Comparison of ENCODE assay signal across 9 mouse cellular contexts in the genomic region with DNA sequence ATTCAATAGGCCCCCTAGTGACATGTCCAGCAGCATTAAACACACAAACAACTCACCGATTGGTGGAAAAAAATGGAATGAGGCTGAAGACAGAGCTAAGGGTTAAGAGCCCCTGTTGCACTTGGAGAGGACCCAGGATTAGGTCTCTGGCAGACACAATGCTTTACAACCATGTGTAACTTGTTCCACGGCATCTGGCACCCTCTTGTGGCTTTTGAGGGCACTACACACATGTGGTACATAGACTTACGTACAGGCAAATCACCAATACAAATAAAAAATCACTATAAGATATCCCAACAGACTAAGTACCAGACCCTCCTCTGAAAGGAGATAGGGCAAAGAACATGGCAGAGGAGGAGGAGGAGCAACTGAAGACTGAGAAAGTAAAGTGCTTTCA. TPM values are rescaled to one million over a fixed set of nuclear protein-coding genes. Genes with fewer than 3 reads are reported as not detected.
A peak's percentile ranks its signal among the peaks of the same experiment; 100 is the strongest.
DNase-seq lines count a peak whose midpoint lies in the region; ATAC-seq and TF ChIP-seq lines count a peak whose summit lies in the region.
"Had no signal": no experiment of that assay in that cellular context is flagged by ENCODE, and none has a peak within 500 bp of the region (broad histone marks: within the 10 kb centered on the region; RNA-seq: fewer than 3 reads in every experiment).

No protein-coding gene starts in this region.

- DNase-seq in cerebellum, postnatal 10 days = peak; percentile 36 to 48
- DNase-seq in left cerebral cortex, postnatal 14 days (ENCODE audit: low spot score in 2 of 2) = peak; percentile 1 to 4
- DNase-seq in left cerebral cortex, adult 9 months (ENCODE audit: low spot score in 2 of 2) = no peak
- peak; percentile 42 for DNase-seq in ES-E14 (ENCODE audit: low read depth, low spot score)
- peak; percentile 27 for DNase-seq in kidney, postnatal 10 days
- DNase-seq in right cerebral cortex, adult 2 months (ENCODE audit: low spot score in 2 of 2) = no peak

- no peaks in the 10 kb centered on the region for H3K36me3 ChIP-seq in ES-E14 (ENCODE audit: control insufficient read depth, insufficient read depth, low read length, poor library complexity, severe bottlenecking)
- H3K36me3 ChIP-seq: heart, embryonic 10.5 days had no signal

- intact Hi-C loops in left cerebral cortex, postnatal 14 days (cut with DNase I) = no loop called here

- H3K4me3 ChIP-seq in ES-E14 (ENCODE audit: insufficient read depth in 1 of 2, low read depth in 1 of 2, low read length in 2 of 2, poor library complexity in 1 of 2, severe bottlenecking in 1 of 2) = no peak overlapping the region
- H3K4me3 ChIP-seq: heart, embryonic 10.5 days had no signal

- in situ Hi-C loops in ES-E14 (cut with MboI; ENCODE audit: low sequenced_read_pairs in 2 of 2, unreplicated experiment in 2 of 2) = no loop called here

- no peaks in the 10 kb centered on the region for H3K9me3 ChIP-seq in ES-E14 (ENCODE audit: control insufficient read depth, insufficient read depth, low read depth, low read length)
- H3K9me3 ChIP-seq: heart, embryonic 10.5 days had no signal

- no peak overlapping the region for H3K27ac ChIP-seq in ES-E14 (ENCODE audit: insufficient read depth, low read depth, low read length, poor library complexity, severe bottlenecking)
- H3K27ac ChIP-seq: heart, embryonic 10.5 days had no signal

- H3K4me1 ChIP-seq in ES-E14 (ENCODE audit: control insufficient read depth in 2 of 2, insufficient read depth in 2 of 2, low read length in 2 of 2, poor library complexity in 1 of 2) = no peaks in the 10 kb centered on the region
- H3K4me1 ChIP-seq: heart, embryonic 10.5 days had no signal

- no peak overlapping the region for H3K9ac ChIP-seq in ES-E14 (ENCODE audit: insufficient read depth, low read depth, low read length, poor library complexity, severe bottlenecking)

- no peak for ATAC-seq in cerebellum, adult (ENCODE audit: insufficient number of reproducible peaks, low FRiP score, low TSS enrichment)
- ATAC-seq in inflammation-experienced regulatory T-cells, adult 6 months = no peak

TF ChIP-seq in ES-E14, 5 proteins besides CTCF, POLR2A, EP300 and RAD21:
- TF ChIP-seq MAFK (IDR thresholded peaks at IDR 0.05; ENCODE audit: insufficient read depth, low read depth, low read length) = no peak
- no peak for TF ChIP-seq ZNF384 (IDR thresholded peaks at IDR 0.05; ENCODE audit: low read depth, low read length)
- TF ChIP-seq ZC3H11A (IDR thresholded peaks at IDR 0.05; ENCODE audit: borderline replicate concordance, low read depth, low read length) = no peak
- TF ChIP-seq CHD2 (IDR thresholded peaks at IDR 0.05; ENCODE audit: low read depth, low read length) = no peak
- TF ChIP-seq HCFC1 (IDR thresholded peaks at IDR 0.05; ENCODE audit: borderline replicate concordance, insufficient read depth, low read length) = no peak

RNA-seq across cellular contexts. Expression of a gene that starts 37.5 kb away (rescaled TPM):
- total RNA-seq in left cerebral cortex, postnatal 14 days (2021) = 1 to 10 TPM; 3.1 to 3.2 TPM
- total RNA-seq in ES-E14 (2012; rRNA removed) = 4.1 and 7.7 TPM in 2 replicates
- polyA plus RNA-seq in inflammation-experienced regulatory T-cells, adult 6 months (2017; shearing (Covaris generic)) = not detected

Comparison
In these comparisons a context has a peak if more than half of its experiments do, and no peak if none do; other contexts are left out.
1. DNase-seq: peak in cerebellum, postnatal 10 days (2 of 2), left cerebral cortex, postnatal 14 days (2 of 2), ES-E14 (single experiment) and kidney, postnatal 10 days (single experiment); none in left cerebral cortex, adult 9 months (0 of 2) and right cerebral cortex, adult 2 months (0 of 2).